Mouse (Mus musculus) urinary bladder, postnatal 10 days (tissue): ENCODE results near the gene Ybx1.

Experiments
- DNase-seq: peaks from one replicate; pipeline ENCODE4 v3.0.0; 2022; ENCODE audit warnings: low spot score

Ybx1 gene

DNA sequence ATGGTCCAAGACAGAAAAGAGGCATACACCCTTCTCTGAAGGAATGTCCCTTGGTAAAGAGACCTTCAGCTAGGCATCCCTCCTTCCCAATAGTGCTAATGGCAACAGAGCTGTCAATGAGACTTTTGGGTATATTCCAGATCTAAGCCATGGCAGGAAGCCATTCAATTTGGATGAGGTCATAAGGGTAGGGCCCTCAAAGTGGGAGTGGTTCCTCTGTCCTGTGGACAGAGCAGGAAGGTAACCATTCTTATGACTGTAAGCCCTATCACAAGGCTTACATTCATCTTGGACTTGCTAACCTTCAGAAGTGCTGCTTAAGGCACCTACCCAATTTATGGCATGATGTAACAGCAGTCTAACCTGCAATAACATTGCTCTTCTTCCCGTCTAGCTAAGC lies 19.8 kb downstream of the Ybx1 start:
- no peak for DNase-seq

DNA sequence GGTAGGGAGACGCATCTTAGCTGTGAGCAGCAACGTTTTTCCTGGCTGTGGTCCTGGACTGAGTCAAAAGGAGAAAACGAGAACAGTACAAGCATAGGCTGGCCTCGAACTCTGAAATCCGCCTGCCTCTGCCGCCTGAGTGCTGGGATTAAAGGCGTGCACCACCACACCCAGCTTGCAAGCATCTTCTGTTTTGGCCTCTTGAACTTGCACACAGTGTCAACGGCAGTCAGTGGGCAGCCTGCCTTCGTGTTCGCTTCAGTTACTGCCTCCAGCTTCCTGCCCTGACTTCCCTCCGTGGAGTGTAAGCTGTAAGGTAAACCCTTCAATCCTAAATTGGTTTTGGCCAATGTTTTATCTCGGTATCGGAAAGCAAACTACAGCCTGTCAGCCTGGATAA lies 27.8 kb downstream of the Ybx1 start:
- DNase-seq: no peak

GRCm38 (mm10) chr4:119263459-119263858 lies 30.9 kb downstream of the Ybx1 start:
- DNase-seq: no peak

DNA sequence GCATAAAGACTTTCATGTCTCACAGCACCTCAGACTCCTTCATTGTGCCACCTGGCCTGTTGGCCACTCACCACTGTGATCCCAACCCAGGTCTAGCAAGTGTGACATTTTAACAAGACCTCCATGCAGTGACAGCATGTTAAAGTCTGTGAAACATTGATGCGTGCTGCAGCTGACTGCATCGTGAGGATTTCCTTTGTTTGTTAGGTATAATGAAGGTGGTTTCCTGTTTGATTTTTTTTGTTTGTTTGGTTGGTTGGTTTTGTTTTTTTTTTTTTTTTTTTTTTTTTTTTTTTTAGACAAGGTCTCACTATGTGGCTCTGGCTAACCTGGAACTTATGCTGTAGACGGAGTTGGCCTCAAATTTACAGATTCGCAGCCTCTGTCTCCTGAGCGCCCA lies 31.9 kb downstream of the Ybx1 start:
- no peak for DNase-seq

DNA sequence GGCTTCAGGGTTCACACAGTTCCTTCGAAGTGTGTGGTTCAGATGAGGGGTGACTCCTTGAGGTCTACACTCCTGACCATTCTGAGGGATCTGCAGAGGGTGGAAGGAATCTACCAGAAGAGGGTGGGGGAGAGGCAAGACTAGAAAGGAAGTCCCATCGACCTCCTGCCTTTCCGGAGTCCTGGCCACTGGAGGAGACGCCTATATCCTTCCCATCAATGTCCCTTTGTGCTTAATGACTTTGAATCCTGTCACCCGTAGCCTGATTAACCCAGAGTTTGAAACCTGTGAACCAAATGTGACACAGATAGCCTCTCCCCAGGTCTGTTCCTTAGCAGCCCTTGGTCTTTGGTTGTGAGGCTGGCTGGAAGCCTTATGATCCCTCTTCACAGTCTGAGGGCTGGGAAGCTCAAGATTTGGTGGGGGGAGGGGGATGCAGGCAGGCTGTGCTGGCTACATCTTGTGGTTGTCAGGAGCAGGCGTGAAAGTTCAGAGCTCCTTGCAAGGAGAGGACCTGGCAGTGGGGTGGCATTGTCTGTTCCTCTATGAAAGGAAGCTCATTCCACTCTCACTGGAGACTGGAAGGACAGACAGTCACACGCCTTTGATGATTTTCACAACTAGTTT lies 33.2 kb downstream of the Ybx1 start:
- DNase-seq: no peak

DNA sequence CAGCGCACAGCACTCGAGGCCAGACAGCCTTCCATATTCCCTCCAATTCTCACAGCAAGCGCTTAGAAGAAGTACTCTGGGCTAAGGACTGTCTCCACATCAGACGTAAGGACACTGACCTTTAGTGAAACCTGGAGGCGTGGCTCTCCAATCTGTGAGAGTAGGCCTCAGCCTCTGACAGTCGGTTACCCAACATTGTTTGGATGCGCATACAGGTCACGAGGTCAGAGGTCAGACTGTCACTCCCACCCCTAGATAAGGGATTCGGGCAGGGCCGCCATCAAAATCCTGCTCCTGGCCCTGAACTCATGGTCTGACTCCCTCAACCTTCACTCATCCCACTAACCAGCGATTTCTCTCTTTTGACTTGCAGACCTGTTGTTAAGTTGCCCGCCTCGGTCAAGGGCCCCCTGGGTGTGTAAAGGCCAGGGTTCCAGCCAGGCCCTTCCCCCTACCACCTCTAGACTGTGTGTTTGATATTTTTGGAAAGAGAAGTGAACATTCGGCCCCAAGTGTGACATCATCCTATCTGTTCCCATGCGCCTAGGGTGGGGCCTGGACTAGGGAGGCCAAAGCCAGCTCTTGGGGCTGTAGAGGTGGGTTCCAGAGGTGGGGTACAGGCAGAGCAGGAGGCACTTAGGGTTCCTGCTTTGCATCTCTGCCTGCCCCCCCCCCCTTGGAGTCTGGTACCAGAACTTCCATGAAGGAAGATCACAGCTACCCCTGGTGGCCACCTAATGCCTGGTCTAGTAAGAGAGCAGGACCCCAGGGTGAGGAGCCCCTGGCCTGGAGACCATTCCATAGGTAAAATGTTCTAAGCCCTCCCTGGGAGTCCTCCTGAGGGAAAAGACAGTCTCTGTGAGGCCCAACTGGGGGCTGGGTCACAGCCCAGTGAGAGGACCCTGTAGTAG lies 34.8 kb downstream of the Ybx1 start:
- no peak for DNase-seq

DNA sequence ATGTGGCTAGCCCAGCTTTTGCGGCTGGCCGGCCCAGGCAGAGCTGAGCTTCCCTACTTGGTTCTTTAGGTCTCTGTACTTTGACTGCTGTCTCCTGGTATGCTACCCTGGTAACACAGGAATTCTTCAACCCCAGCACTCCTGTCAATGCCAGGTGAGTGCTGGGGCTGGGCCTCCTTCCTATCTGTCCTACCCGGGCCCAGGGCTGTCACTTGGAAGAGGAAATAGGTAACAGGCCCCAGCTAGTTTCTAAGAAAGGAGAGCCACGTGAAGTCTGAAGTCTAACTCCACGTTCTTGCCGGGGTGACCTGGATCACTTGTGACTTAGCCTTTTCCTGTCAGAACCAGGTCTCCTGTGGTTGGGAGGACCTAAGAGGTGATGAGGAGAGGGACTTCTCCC lies 37.3 kb downstream of the Ybx1 start:
- DNase-seq: no peak

- DNase-seq: no peak
These were observed 39.1 kb downstream of the Ybx1 start, which contains the start of gene Cldn19 for GRCm38 (mm10) chr4:119255351-119255750. Gene Cldn19 (plus strand): TSS chr4:119255414.

- no peak for DNase-seq
These were observed 40.3 kb downstream of the Ybx1 start for GRCm38 (mm10) chr4:119254012-119254618.

DNA sequence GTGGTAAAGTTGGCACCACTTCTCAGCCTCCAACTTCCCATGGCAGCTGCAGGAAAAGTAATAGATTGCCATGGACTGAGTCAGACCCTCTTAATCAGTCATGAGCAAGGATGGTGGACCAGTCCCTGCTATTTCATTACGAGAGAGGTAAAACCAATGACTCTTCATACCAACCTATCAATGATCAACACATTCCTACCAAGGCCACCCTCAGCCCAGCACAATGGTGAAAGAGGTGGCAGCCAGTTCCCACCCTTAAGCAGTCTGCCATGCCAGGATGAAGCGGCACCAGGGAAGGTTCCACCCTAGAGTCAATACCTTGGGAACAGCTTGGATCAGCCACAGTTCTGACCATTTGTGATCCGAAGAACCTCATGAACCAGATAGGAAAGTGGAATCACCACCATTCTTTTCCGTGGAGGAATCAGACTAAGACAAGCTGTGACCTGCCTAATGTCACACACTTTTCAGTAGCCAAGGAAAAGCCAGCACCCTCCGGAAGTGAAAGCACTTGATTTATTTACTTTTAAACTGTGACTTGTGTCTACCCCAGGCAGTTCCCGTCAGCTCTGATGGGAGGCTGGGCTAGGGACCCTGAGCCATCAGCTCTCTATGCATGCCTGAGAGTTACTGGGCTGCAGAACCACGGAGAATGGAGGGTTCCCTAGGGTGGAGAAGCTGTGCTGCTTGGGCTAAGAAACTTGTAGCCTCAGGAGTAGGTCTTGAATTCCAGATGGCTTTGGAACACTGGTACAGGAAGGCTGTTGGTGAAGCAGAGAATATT lies 42.2 kb downstream of the Ybx1 start:
- no peak for DNase-seq

DNA sequence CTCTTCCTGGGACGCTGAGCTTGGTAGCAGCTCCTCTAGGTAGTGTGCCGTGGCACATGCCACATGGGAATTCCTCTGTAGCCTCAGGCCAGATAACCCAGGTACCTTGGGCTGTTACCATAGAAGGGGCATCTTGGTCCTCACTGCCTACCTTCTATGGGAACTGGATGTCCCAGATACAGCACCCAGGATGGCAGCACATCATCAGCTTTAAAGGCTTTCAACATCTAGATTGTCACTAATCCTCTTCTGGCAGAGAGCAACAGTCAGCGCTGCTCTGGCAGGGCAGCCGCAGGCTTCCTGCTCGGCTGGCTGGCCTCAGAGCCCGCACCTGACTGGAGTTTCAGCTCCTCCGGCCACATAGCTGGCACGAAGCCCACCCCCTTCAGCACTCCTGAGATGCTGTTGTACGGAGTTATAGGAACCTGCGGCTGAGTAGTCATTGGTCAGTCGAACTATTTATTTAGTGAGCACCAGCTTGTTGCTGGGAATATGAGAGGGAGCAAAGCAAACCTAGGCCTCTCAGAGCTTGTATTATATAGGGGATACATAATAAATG lies 45.9 kb downstream of the Ybx1 start:
- DNase-seq: no peak

GRCm38 (mm10) chr4:119247462-119248235 lies 46.8 kb downstream of the Ybx1 start:
- DNase-seq: no peak

GRCm38 (mm10) chr4:119246688-119247225 lies 47.6 kb downstream of the Ybx1 start:
- no peak for DNase-seq

- DNase-seq: no peak
These were observed 48.4 kb downstream of the Ybx1 start for GRCm38 (mm10) chr4:119245961-119246360.

DNA sequence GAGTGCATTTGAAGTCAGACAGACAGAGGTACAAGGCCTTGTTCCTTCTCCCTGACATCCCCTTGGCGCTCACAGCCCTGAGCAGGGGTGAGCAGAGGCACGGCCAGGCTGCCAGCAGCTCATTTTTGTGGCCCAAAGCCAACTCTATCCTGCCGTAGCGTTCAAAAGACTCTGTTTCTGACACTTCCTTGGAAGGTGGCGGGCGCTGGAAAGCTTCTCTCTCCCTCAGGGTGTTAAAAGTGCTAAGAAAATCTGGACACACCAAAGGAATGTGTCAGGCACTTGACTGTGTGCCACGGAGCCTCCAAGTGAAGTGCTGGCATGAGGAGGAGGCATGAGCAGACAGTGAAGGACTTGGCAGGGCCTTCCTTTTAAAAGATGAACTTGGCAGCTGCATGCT lies 48.8 kb downstream of the Ybx1 start:
- no peak for DNase-seq

GRCm38 (mm10) chr4:119244468-119245240 lies 49.8 kb downstream of the Ybx1 start:
- no peak for DNase-seq

GRCm38 (mm10) chr4:119242571-119242970 lies 51.8 kb downstream of the Ybx1 start:
- no peak for DNase-seq

- DNase-seq: no peak
These were observed 52.7 kb downstream of the Ybx1 start for GRCm38 (mm10) chr4:119241664-119242063.

DNA sequence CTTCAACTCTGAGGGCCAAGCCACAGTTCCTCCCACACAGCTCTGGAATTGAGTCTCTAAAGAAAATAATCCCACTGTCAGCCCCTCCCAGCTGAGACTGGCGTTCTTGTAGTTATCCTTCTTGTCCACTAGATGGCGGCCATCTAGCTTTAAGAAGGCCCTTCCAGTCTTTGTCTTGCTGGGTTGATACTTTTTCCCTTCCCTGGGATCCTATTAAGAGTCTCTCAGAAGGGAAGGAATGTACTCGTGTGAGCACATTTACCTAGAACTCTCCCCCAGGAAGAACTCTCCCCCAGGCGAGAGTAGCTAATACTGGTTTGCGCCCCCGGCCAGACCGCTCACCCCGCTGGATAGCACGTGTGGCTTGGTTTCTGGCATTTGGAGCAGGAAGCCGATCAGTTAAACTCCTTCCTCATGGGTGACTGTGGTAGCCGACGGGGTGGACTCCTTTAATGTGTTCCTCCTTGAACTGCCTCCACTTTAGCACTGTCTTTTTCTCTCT lies 55.2 kb downstream of the Ybx1 start:
- no peak for DNase-seq

GRCm38 (mm10) chr4:119238661-119239060 lies 55.7 kb downstream of the Ybx1 start:
- no peak for DNase-seq
